Mouse (Mus musculus) adrenal gland, postnatal 25 days (tissue): ENCODE measurements around the gene Usp2. TPM values are rescaled to one million over a fixed set of nuclear protein-coding genes. Genes with fewer than 3 reads are reported as not detected.

ENCODE experiments used
- DNase-seq: peaks from one replicate; pipeline ENCODE4 v3.0.0; 2021; ENCODE audit warnings: mixed read lengths
- long read RNA-seq: library from polyadenylated mRNA; stranded (forward); transcript quantifications from one replicate; pipeline ENCODE4 v2.0.0, GENCODE M21; 2021
- total RNA-seq: library from RNA; stranded (reverse); gene quantifications from 2 replicates; pipeline ENCODE4 v1.2.3, GENCODE M21; 2021

The Usp2 gene
- total RNA-seq: 20.9 and 22.8 TPM in 2 replicates
- long read RNA-seq, partial matches to known transcripts: 3 of 11 reads
- long read RNA-seq, other reads (novel, unspliced or antisense): 4 of 11 reads

GRCm38 (mm10) chr9:44066785-44067225, at the start of gene Usp2:
Usp2 (plus strand) TSS chr9:44067021.
- peak; percentile 99 for DNase-seq

- DNase-seq: no peak
Measured at GRCm38 (mm10) chr9:44017846-44018245, 49.0 kb upstream of the Usp2 start.

- DNase-seq: no peak
Measured at GRCm38 (mm10) chr9:44020001-44020400, 46.8 kb upstream of the Usp2 start.

- DNase-seq: no peak
Measured at GRCm38 (mm10) chr9:44022100-44022847, 44.5 kb upstream of the Usp2 start.

- DNase-seq: no peak
Measured at GRCm38 (mm10) chr9:44024096-44024495, 42.7 kb upstream of the Usp2 start.

- DNase-seq: no peak
Measured at GRCm38 (mm10) chr9:44029580-44030236, 37.1 kb upstream of the Usp2 start.

GRCm38 (mm10) chr9:44030646-44031045, 36.2 kb upstream of the Usp2 start:
- no peak for DNase-seq

GRCm38 (mm10) chr9:44031079-44031478, 35.7 kb upstream of the Usp2 start:
- no peak for DNase-seq

- DNase-seq: no peak
Measured at GRCm38 (mm10) chr9:44031946-44032345, 34.9 kb upstream of the Usp2 start.

GRCm38 (mm10) chr9:44033317-44033716, 33.5 kb upstream of the Usp2 start:
- DNase-seq: no peak

- DNase-seq: no peak
Measured at GRCm38 (mm10) chr9:44033957-44034727, 32.7 kb upstream of the Usp2 start.

- no peak for DNase-seq
Measured at GRCm38 (mm10) chr9:44037106-44037505, 29.7 kb upstream of the Usp2 start.

- DNase-seq: no peak
Measured at GRCm38 (mm10) chr9:44041511-44042395, 25.1 kb upstream of the Usp2 start.

- DNase-seq: no peak
Measured at GRCm38 (mm10) chr9:44042396-44042680, 24.5 kb upstream of the Usp2 start.

- peak; percentile 17 for DNase-seq
Measured at GRCm38 (mm10) chr9:44042836-44043707, 23.7 kb upstream of the Usp2 start, which contains the start of gene Thy1. Thy1 (plus strand) TSS chr9:44043384.

GRCm38 (mm10) chr9:44043708-44044425, 23.0 kb upstream of the Usp2 start:
- no peak for DNase-seq

- no peak for DNase-seq
Measured at GRCm38 (mm10) chr9:44044426-44045157, 22.2 kb upstream of the Usp2 start.

GRCm38 (mm10) chr9:44045158-44045883, 21.5 kb upstream of the Usp2 start:
- DNase-seq: no peak

GRCm38 (mm10) chr9:44045884-44046272, 20.9 kb upstream of the Usp2 start:
- DNase-seq: no peak
